Mouse (Mus musculus): ENCODE measurements around the gene Tcap. TPM values are rescaled to one million over a fixed set of nuclear protein-coding genes. Genes with fewer than 3 reads are reported as not detected.

Tcap gene
- polyA plus RNA-seq, 1 experiment, result 83.8 TPM

DNA sequence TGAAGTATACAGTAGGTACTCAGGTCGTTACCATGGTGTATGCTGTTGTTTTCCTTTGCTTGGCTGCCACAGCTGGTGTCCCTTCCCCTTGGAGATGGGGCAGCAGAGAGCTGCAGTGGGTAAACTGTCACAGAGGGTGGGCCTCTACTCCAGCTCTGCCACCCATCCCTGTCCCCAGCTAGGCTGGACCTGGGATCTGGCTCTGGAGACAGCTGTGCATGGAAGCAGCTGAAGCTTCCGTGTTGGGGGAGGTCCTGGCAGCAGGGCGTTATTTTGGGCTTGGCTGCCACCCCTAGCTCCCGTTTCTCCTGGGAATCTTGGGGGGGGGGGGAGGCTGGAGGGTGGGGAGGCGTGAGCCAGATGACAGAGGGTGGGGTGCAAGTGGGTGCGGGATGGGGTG, 34.7 kb downstream of the Tcap start:
- no peak for DNase-seq
- Histone ChIP-seq H3K4me1 (replicated peaks; ENCODE audit: control insufficient read depth, insufficient read depth, low read length) (no peaks in the 10 kb centered on the region), H3K27ac (ENCODE audit: control insufficient read depth, insufficient read depth, low read length) (no peak overlapping the region), H3K36me3 (ENCODE audit: control insufficient read depth, insufficient read depth, low read length) (no peaks in the 10 kb centered on the region), H3K27me3 (ENCODE audit: control insufficient read depth, insufficient read depth, low read length) (no peaks in the 10 kb centered on the region; the same call in none of the 2 replicates), H3K4me3 (ENCODE audit: control insufficient read depth, insufficient read depth, low read length) (no peak overlapping the region)
- TF ChIP-seq POLR2A (IDR thresholded peaks at IDR 0.05; ENCODE audit: control insufficient read depth, extremely low read depth, insufficient read depth, low read length, poor library complexity) (no peak), CTCF (IDR thresholded peaks at IDR 0.05; ENCODE audit: borderline replicate concordance, control insufficient read depth, extremely low read depth, insufficient read depth, low read length, poor library complexity) (no peak)
- 78% methylated on average over 6 of the region's 6 CpGs for WGBS

DNA sequence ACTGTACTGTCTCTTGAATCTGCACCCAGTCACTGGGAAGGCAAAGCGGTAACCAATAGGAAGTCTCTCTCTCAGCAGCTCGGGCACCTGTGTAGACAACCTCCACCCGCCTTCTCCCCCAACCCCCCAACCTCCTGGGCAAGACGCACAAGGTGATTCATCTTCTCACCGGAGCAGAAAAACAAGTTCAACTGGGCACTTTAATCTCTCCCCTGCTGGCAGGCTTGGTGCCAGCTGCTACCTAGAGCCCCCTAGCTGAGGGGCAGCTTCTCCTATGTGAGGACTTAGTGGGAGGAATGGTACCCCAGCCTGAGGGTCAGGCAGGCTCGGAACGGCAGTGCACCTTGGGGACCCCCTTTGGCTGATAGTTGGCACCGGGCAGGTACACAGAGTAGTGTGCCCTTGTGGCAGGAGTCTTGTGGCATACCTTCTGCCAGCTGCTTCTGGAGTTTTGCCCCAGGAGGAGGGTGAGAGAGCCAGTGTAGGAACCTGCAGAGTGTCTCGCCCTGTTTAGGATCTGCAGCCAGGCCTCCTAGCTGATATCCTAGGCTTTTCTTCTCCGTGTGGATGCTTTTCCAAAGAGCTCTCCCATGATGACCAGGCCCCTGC, 35.4 kb downstream of the Tcap start:
- no peak for TF ChIP-seq POLR2A (IDR thresholded peaks at IDR 0.05; ENCODE audit: control insufficient read depth, extremely low read depth, insufficient read depth, low read length, poor library complexity)
- no peak for TF ChIP-seq CTCF (IDR thresholded peaks at IDR 0.05; ENCODE audit: borderline replicate concordance, control insufficient read depth, extremely low read depth, insufficient read depth, low read length, poor library complexity)
- Histone ChIP-seq H3K27me3 (ENCODE audit: control insufficient read depth, insufficient read depth, low read length) (no peaks in the 10 kb centered on the region; the same call in 1 of the 2 replicates), H3K27ac (ENCODE audit: control insufficient read depth, insufficient read depth, low read length) (no peak overlapping the region), H3K36me3 (ENCODE audit: control insufficient read depth, insufficient read depth, low read length) (no peaks in the 10 kb centered on the region), H3K4me3 (ENCODE audit: control insufficient read depth, insufficient read depth, low read length) (no peak overlapping the region), H3K4me1 (replicated peaks; ENCODE audit: control insufficient read depth, insufficient read depth, low read length) (no peaks in the 10 kb centered on the region)
- 85% methylated on average over 10 of the region's 10 CpGs for WGBS
- DNase-seq, result no peak

DNA sequence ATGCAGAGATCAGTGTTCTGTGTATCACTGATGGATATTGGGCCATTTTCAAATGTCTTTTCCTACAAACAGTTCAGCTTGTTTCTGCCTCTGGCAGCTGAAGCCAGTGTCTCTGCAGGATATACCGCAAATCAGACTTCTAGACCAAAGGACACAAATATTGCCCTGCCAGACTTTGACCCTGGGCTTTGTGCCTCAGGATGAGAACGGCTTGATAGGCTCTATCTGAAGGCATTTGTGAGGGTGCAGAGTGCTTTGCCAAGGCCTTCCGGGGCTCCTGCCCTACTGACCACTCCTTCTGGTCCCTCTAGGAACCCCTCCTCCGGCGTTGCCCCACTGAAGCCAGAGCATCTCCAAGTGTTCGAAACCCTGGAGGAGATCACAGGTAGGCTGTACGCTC, 43.0 kb downstream of the Tcap start:
- 94% methylated on average over 7 of the region's 7 CpGs for WGBS
- no peak for TF ChIP-seq CTCF (IDR thresholded peaks at IDR 0.05; ENCODE audit: borderline replicate concordance, control insufficient read depth, extremely low read depth, insufficient read depth, low read length, poor library complexity)
- no peak for TF ChIP-seq POLR2A (IDR thresholded peaks at IDR 0.05; ENCODE audit: control insufficient read depth, extremely low read depth, insufficient read depth, low read length, poor library complexity)
- no peaks in the 10 kb centered on the region for H3K36me3 ChIP-seq (ENCODE audit: control insufficient read depth, insufficient read depth, low read length)

DNA sequence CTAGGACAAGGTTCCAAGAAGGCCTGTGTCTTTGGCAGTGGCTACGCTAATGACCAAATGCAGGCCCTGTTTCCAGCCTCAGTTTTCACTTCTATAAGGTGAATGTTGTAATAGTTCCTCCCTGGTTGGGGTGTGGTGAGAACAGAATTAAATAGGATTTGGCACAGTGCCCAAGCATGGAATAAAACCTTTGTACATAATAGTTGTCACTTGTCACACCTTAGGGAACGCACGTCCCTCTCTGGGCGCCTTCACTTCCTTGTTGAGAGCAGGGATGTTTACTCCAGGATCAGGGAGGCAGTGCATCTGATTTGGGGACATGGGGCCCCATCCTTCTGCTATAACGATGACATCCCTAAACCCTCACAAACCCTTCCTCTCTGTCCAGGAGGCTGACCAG, 44.8 kb downstream of the Tcap start:
- H3K4me1 ChIP-seq (replicated peaks; ENCODE audit: control insufficient read depth, insufficient read depth, low read length), result no peaks in the 10 kb centered on the region
- H3K36me3 ChIP-seq (ENCODE audit: control insufficient read depth, insufficient read depth, low read length), result no peaks in the 10 kb centered on the region
- TF ChIP-seq POLR2A (IDR thresholded peaks at IDR 0.05; ENCODE audit: control insufficient read depth, extremely low read depth, insufficient read depth, low read length, poor library complexity), result no peak
- TF ChIP-seq CTCF (IDR thresholded peaks at IDR 0.05; ENCODE audit: borderline replicate concordance, control insufficient read depth, extremely low read depth, insufficient read depth, low read length, poor library complexity), result no peak
- H3K27me3 ChIP-seq (ENCODE audit: control insufficient read depth, insufficient read depth, low read length), result no peaks in the 10 kb centered on the region
- no peak overlapping the region for H3K4me3 ChIP-seq (ENCODE audit: control insufficient read depth, insufficient read depth, low read length)
- WGBS, result 92% methylated on average over 5 of the region's 5 CpGs
- DNase-seq, result no peak
- no peak overlapping the region for H3K27ac ChIP-seq (ENCODE audit: control insufficient read depth, insufficient read depth, low read length)

More for the DNA sequence above, 43.0 kb downstream of the Tcap start:
- DNase-seq, result no peak
- no peak overlapping the region for H3K4me3 ChIP-seq (ENCODE audit: control insufficient read depth, insufficient read depth, low read length)
- no peak overlapping the region for H3K27ac ChIP-seq (ENCODE audit: control insufficient read depth, insufficient read depth, low read length)
- H3K4me1 ChIP-seq (replicated peaks; ENCODE audit: control insufficient read depth, insufficient read depth, low read length), result no peaks in the 10 kb centered on the region
- no peaks in the 10 kb centered on the region for H3K27me3 ChIP-seq (ENCODE audit: control insufficient read depth, insufficient read depth, low read length)

DNA sequence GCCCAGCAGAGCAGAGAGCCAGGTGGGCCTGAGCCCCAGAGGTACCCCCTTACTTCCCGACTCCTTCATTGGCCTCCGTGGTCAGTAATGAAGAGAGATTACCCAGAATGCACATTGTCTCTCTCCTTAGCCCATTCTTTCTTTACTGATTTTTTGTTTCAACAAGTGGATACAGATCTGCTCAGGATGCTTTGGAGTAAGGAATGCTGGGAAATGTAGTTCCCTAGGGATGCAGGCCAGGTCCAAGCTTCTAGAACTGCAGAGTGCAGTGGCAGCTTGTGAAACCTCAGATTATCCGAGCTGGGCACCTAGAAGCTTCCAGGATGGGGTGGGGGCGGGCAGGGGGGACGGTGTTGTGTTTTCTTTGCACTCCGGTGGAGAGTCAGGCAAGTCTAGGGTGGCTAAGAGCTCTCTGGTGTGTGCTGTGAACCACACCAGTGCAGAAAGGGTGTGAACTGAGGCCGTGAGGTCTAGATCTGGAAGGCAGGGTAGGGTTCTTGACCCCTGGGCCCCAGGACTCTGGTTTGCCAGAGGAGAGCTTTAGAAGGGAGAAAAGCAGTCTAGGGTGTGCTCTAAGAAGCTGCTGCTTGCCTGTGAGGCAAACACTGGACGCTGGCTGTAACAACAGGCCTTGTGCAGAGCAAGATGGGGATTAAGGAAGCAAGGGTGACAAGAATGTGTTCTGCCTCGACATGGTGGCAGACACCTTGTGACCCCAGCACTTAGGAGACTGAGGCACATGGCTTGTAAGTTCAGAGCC, 48.3 kb downstream of the Tcap start:
- no peaks in the 10 kb centered on the region for H3K36me3 ChIP-seq (ENCODE audit: control insufficient read depth, insufficient read depth, low read length)
- WGBS, result 86% methylated on average over 9 of the region's 9 CpGs
- H3K27ac ChIP-seq (ENCODE audit: control insufficient read depth, insufficient read depth, low read length), result no peak overlapping the region

More for the DNA sequence above, 48.3 kb downstream of the Tcap start:
- no peak for DNase-seq
- Histone ChIP-seq H3K27me3 (ENCODE audit: control insufficient read depth, insufficient read depth, low read length) (no peaks in the 10 kb centered on the region), H3K4me3 (ENCODE audit: control insufficient read depth, insufficient read depth, low read length) (no peak overlapping the region), H3K4me1 (replicated peaks; ENCODE audit: control insufficient read depth, insufficient read depth, low read length) (no peaks in the 10 kb centered on the region)
- no peak for TF ChIP-seq CTCF (IDR thresholded peaks at IDR 0.05; ENCODE audit: borderline replicate concordance, control insufficient read depth, extremely low read depth, insufficient read depth, low read length, poor library complexity)
- no peak for TF ChIP-seq POLR2A (IDR thresholded peaks at IDR 0.05; ENCODE audit: control insufficient read depth, extremely low read depth, insufficient read depth, low read length, poor library complexity)

Other genes starting within 250 kb of the Tcap start
- 37.8 and 40.3 TPM in 2 replicates for gene Fbxl20, start 233.4 kb upstream of the Tcap start, polyA plus RNA-seq (2012; rRNA removed)
- 29.0 and 30.8 TPM in 2 replicates for gene Med1, start 190.5 kb upstream of the Tcap start, polyA plus RNA-seq (2012; rRNA removed)
- gene Cdk12, start 180.8 kb upstream of the Tcap start, polyA plus RNA-seq (2012; rRNA removed), result 27.0 and 30.4 TPM in 2 replicates
- 0.12 and 0.22 TPM in 2 replicates for gene Neurod2, start 54.2 kb upstream of the Tcap start, polyA plus RNA-seq (2012; rRNA removed)
- gene Ppp1r1b, start 35.4 kb upstream of the Tcap start, polyA plus RNA-seq (2012; rRNA removed), result 5.9 and 11.5 TPM in 2 replicates
- gene Stard3, start 25.4 kb upstream of the Tcap start, polyA plus RNA-seq (2012; rRNA removed), result 260 and 271 TPM in 2 replicates
- gene Pnmt, start 2.6 kb downstream of the Tcap start, polyA plus RNA-seq (2012; rRNA removed), result 0.77 and 1.3 TPM in 2 replicates
- gene Pgap3, start 16.7 kb downstream of the Tcap start, polyA plus RNA-seq (2012; rRNA removed), result 51.8 and 52.5 TPM in 2 replicates
- gene Erbb2, start 28.7 kb downstream of the Tcap start, polyA plus RNA-seq (2012; rRNA removed), result 6.0 and 6.6 TPM in 2 replicates
- gene Mien1, start 55.2 kb downstream of the Tcap start, polyA plus RNA-seq (2012; rRNA removed), result 70.5 and 96.7 TPM in 2 replicates
- gene Grb7, start 62.6 kb downstream of the Tcap start, polyA plus RNA-seq (2012; rRNA removed), result 6.7 and 6.8 TPM in 2 replicates
- gene Ikzf3, start 162.2 kb downstream of the Tcap start, polyA plus RNA-seq (2012; rRNA removed), result 143 and 183 TPM in 2 replicates
- 1.1 and 1.2 TPM in 2 replicates for gene Zpbp2, start 167.3 kb downstream of the Tcap start, polyA plus RNA-seq (2012; rRNA removed)
- 66.8 and 74.6 TPM in 2 replicates for gene Ormdl3, start 203.6 kb downstream of the Tcap start, polyA plus RNA-seq (2012; rRNA removed)
- gene Lrrc3c, start 214.5 kb downstream of the Tcap start, polyA plus RNA-seq (2012; rRNA removed), result not detected in 2 replicates
- not detected in 2 replicates for gene Gm12355, start 241.8 kb downstream of the Tcap start, polyA plus RNA-seq (2012; rRNA removed)
- gene Gsdma3, start 242.5 kb downstream of the Tcap start, polyA plus RNA-seq (2012; rRNA removed), result 0.74 and 1.1 TPM in 2 replicates

Data from thymus, adult 2 months (tissue).